Mouse (Mus musculus): ENCODE data around the gene Exph5.

Gene Exph5

GRCm38 (mm10) chr9:53409427-53409826 is 108.0 kb downstream of the Exph5 start:
- peak; percentile 63 for DNase-seq

- peak; percentile 62 for DNase-seq
These were observed 120.8 kb downstream of the Exph5 start for GRCm38 (mm10) chr9:53422133-53422896.

- DNase-seq = peak; percentile 51
These were observed 125.3 kb downstream of the Exph5 start for GRCm38 (mm10) chr9:53426726-53427125.

Measured in heart, adult 11 months (tissue).